Mouse (Mus musculus) megakaryocyte, embryonic 14.5 days (primary cell): ENCODE measurements around the gene Crabp2.

ENCODE experiments used
- FLI1 ChIP-seq: IDR thresholded peaks from 2 replicates; pipeline ENCODE4 v1.6.1; 2012; ENCODE audit warnings: low read length, inconsistent platforms, mixed read lengths
- GATA1 ChIP-seq: IDR thresholded peaks from 3 replicates; pipeline ENCODE4 v1.6.1; 2012; ENCODE audit warnings: mixed read lengths, low read length, inconsistent platforms, borderline replicate concordance

DNA sequence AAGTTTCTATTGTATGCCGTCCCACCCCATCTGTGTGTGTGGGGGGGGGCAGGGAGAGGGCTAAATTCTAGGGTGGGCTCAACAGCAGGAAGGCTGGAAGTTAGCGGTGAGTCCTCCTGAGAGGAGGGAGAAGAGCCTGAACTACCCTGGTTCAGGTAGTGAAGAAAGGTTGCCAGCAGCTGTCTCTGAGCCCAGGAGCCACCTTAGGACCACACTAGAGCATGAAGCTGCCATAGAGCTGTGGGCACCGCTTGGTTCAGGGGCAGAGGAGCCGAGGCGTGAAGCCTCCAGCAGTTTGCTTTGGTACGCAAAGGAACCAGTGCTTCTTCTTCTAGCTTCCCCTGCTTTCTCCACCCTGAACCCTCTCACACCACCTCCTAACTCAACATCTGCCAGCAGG lies 35.2 kb downstream of the Crabp2 start:
- TF ChIP-seq GATA1 (no peak), FLI1 (no peak)
